Mouse (Mus musculus): Measurements from ENCODE around the gene Gm6526. TPM values are rescaled to one million over a fixed set of nuclear protein-coding genes. Genes with fewer than 3 reads are reported as not detected.
A peak's percentile ranks its signal among the peaks of the same experiment; 100 is the strongest.
"Not testable (repeated sequence)": the region's sequence is repeated elsewhere in the genome, so short reads cannot be mapped to it uniquely, and the experiment has no call there.

The Gm6526 gene
- not detected in 2 replicates for total RNA-seq (2021)
- long read RNA-seq, experiment 1, partial matches to known transcripts: 0 of 1 reads
- long read RNA-seq, experiment 1, other reads (novel, unspliced or antisense): 1 of 1 reads
- long read RNA-seq, experiment 2: 0 reads

DNA sequence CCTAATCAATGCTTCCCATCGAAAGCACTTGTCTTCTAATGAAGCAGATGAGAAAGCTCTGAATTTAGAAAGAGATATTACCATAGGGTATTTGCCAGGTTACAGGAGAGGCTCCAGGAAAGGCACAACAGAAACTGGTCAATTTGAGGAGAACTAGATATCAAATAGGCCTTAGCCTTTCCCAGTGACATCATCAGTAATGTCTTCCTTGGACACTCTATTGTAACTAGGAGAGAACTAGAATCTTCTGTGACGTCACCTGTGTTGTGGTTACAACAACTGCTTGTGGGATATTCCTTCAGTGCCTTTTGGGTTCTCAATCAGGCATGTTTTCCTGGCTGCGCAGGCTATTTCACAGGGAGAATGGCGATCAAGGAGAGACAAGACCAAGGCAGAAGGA, at the start of gene Gm6526:
Gm6526 (plus strand) TSS at position 301 of the 400 bp plus-strand sequence.
- DNase-seq: not testable (repeated sequence)

GRCm38 (mm10) chr14:43727385-43727784, 20.3 kb upstream of the Gm6526 start, which contains the start of gene Gm16506:
Gm16506 (minus strand) TSS chr14:43727485.
- not testable (repeated sequence) for DNase-seq

GRCm38 (mm10) chr14:43784645-43785044, 37.0 kb downstream of the Gm6526 start, which contains the start of gene Gm8180:
Gm8180 (minus strand) TSS chr14:43784745.
- not testable (repeated sequence) for DNase-seq

DNA sequence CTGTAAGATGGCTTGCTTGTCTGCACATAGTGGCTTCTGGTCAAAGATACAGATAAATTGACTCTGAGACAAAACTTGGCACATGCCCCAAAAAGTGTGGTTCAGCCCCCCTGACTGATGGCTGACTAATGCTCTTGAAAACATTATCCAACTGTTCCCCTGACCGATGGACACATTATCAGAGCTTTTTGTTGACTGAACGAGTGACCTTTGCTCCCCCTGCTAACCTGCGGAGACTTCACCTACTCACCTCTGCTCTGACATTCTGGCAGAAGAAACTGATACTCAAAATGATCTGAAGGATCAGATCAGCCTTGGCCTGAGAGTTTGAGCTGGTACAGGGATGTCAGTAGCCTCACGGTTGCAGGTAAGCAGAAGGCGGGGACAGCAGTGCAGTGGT, 46.1 kb downstream of the Gm6526 start:
- not testable (repeated sequence) for DNase-seq

DNA sequence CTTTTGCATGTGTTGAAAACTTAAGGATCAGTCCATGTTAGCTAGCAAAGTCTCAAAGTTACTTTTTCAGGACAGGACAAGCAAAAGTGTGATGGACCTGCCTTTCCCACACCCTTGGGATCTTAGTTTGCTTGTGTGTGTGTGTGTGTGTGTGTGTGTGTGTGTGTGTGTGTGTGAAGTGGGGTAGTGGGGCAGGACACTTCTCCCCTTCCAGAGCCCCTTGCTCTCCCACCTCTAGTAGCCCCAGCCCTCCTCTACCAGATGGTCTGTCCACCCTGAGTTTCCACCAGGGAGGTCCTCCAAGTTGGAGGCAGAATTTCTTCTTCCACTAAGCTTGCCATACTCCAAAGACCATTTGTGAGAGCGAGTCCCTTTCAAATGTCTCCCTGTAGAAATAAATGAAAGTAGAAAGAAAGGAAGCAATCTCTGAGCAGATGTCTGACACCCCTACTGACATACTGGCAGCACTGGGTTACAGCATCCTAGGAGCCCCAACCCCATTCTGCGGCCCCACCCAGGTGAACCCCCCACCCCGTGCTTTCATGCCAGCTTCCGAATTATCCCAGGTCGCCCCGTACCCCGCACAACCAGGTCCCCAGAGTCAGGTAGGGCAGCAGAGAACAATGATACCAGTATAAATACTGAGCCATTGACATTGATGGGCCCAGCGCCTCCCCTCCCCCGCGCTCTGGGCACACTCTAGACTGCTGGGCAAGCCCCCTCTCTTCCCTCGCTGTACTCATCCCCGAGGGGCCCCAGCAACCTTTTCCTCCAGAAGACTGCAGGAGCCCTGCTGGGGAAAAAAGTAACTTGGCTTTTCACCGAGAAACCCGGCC, 48.6 kb downstream of the Gm6526 start:
- peak; percentile 12 for DNase-seq

GRCm38 (mm10) chr14:43796905-43797470, 49.3 kb downstream of the Gm6526 start:
- peak; percentile 44 for DNase-seq

DNA sequence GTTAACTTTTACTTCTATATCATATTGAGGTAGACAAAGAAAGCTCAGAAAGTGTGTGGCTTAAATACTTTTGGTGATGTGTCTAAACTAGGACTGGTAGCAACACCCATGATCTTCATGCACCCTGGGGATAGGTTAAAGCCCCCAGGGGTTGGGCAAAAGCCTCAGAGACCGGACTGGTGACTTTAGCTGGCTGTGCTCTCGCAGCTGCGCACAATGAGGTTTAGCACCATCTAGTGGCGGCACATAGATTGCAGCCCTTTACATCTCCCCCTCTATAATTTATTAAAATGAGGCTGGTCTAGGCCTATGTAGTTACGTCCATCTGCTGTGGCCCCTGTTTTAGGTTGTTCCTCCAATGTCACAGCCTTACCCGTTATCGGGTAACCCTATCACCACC, 56.8 kb downstream of the Gm6526 start:
- DNase-seq: not testable (repeated sequence)

Other genes with a start within 250 kb of the Gm6526 start
- not detected in 2 replicates for gene Gm5799, start 204.3 kb upstream of the Gm6526 start, total RNA-seq (2021)
- not detected in 2 replicates for gene Gm17654, start 168.7 kb upstream of the Gm6526 start, total RNA-seq (2021)
- not detected in 2 replicates for gene Gm10375, start 139.9 kb upstream of the Gm6526 start, total RNA-seq (2021)
- not detected in 2 replicates for gene Gm8165, start 70.7 kb upstream of the Gm6526 start, total RNA-seq (2021)
- 0.41 and 1.2 TPM in 2 replicates for gene Gm7324, start 50.0 kb upstream of the Gm6526 start, total RNA-seq (2021)
- not detected in 2 replicates for gene Gm16506, start 20.4 kb upstream of the Gm6526 start, total RNA-seq (2021)
- gene Gm8180, start 36.9 kb downstream of the Gm6526 start, total RNA-seq (2021): not detected in 2 replicates
- gene Ear1, start 127.7 kb downstream of the Gm6526 start, total RNA-seq (2021): 1.4 TPM in 1 of 2 replicates, not detected in the other
- gene Ear10, start 175.7 kb downstream of the Gm6526 start, total RNA-seq (2021): not detected in 2 replicates
- 2.7 and 2.9 TPM in 2 replicates for gene Gm8113, start 177.5 kb downstream of the Gm6526 start, total RNA-seq (2021)
- gene Ang5, start 209.2 kb downstream of the Gm6526 start, total RNA-seq (2021): not detected in 2 replicates

Measured in adrenal gland, postnatal 14 days (tissue).